Mouse (Mus musculus): Measurements from ENCODE around the gene Grhpr. TPM values are rescaled to one million over a fixed set of nuclear protein-coding genes. Genes with fewer than 3 reads are reported as not detected.
"Not testable (repeated sequence)": the region's sequence is repeated elsewhere in the genome, so short reads cannot be mapped to it uniquely, and the experiment has no call there.

Gene Grhpr
- polyA plus RNA-seq, 1 experiment from 2014 or later: 68.7 TPM

GRCm38 (mm10) chr4:45036571-45036970, 55.4 kb downstream of the Grhpr start:
- no peaks in the 10 kb centered on the region for H3K27me3 ChIP-seq (ENCODE audit: low read depth, poor library complexity, severe bottlenecking)
- H3K36me3 ChIP-seq: peaks cover 78% of the 10 kb centered on the region
- H3K4me1 ChIP-seq: no peaks in the 10 kb centered on the region
- no peak overlapping the region for H3K27ac ChIP-seq (replicated peaks)
- 86% methylated on average over 5 of the region's 5 CpGs for WGBS
- no peak for DNase-seq (ENCODE audit: low spot score)
- no peaks in the 10 kb centered on the region for H3K9me3 ChIP-seq (replicated peaks)
- no peak overlapping the region for H3K4me3 ChIP-seq

DNA sequence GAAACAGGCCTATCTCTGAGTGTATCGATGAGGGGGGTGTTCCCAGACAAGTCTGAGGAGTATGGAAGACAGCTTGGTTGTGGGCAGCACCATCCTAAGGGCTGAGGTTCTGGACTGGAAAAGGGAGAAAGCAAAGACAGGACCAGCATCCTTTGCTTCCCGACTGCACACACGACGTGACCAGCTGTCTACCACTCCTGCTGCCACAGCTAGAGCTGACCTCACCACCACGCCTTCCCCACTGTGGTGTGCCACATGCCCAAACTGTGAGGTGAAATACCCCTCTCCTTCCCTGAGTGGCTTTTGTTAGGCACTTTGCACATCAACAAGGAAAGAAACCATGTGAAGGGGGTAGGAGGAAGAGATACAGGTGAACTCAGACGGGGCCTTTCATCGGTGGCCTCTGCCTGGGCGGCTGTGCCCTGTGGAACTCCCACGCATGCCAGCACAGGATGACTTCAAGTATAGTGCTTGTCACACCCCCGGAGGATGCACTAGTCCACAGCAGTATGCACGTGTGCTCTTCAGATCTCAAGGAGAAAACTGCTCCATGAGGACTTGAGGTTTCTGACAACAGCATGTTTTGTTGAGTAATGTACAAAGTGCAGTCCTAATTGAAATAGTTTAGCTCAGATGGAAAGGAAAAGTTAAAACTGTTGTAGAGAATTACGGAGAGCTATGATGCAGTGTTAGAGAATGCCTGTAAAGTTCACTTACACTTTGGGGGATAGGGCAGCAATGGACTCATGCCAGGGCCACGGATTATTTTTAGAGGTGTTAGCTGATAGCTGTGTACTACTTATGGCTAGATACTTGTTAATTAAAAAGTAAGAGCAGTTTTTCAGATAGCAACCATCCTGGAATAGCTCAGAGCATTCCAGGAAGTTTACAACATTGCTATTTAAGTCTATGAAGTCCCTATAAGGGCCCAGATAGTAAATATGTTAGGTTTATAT, 56.5 kb downstream of the Grhpr start:
- no peaks in the 10 kb centered on the region for H3K27me3 ChIP-seq (ENCODE audit: low read depth, poor library complexity, severe bottlenecking)
- DNase-seq (ENCODE audit: low spot score): no peak
- 93% methylated on average over 13 of the region's 13 CpGs for WGBS
- no peaks in the 10 kb centered on the region for H3K4me1 ChIP-seq
- H3K27ac ChIP-seq (replicated peaks): no peak overlapping the region
- no peak overlapping the region for H3K4me3 ChIP-seq
- H3K36me3 ChIP-seq: peaks cover 72% of the 10 kb centered on the region
- H3K9me3 ChIP-seq (replicated peaks): no peaks in the 10 kb centered on the region

DNA sequence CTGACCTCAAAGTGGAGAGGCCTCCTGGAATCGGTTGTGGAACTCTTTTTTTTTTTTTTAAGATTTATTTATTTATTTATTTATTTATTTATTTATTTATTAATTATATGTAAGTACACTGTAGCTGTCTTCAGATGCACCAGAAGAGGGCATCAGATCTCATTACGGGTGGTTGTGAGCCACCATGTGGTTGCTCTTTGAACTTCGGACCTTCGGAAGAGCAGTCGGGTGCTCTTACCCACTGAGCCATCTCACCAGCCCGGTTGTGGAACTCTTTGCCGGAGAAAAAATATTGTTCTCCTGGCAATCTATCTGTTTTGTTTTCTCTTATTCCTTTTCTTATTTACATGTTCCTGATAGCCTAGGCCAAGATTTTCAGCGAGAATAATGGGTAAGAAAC, 57.7 kb downstream of the Grhpr start:
- not testable (repeated sequence) for H3K9me3 ChIP-seq (replicated peaks); H3K27me3 ChIP-seq (ENCODE audit: low read depth, poor library complexity, severe bottlenecking); H3K4me1 ChIP-seq; H3K4me3 ChIP-seq; H3K27ac ChIP-seq (replicated peaks); DNase-seq (ENCODE audit: low spot score)
- 64% methylated on average over 8 of the region's 8 CpGs for WGBS
- peaks cover 68% of the 10 kb centered on the region for H3K36me3 ChIP-seq

- not testable (repeated sequence) for H3K4me1 ChIP-seq; H3K27me3 ChIP-seq (ENCODE audit: low read depth, poor library complexity, severe bottlenecking); H3K27ac ChIP-seq (replicated peaks); DNase-seq (ENCODE audit: low spot score); H3K9me3 ChIP-seq (replicated peaks); H3K4me3 ChIP-seq
- 95% methylated on average over 7 of the region's 7 CpGs for WGBS
- H3K36me3 ChIP-seq: peaks cover 68% of the 10 kb centered on the region
These were observed 58.4 kb downstream of the Grhpr start for GRCm38 (mm10) chr4:45039546-45039945.

Other genes starting within 250 kb of the Grhpr start
- gene Zcchc7, start 225.5 kb upstream of the Grhpr start, polyA plus RNA-seq (2016; fragmentation: Nextera tagmentation; extraction: Ambion mirVana): 22.4 and 23.6 TPM in 2 replicates
- gene Zbtb5, start 31.0 kb downstream of the Grhpr start, polyA plus RNA-seq (2016; fragmentation: Nextera tagmentation; extraction: Ambion mirVana): 34.5 and 39.4 TPM in 2 replicates
- gene Polr1e, start 37.2 kb downstream of the Grhpr start, polyA plus RNA-seq (2016; fragmentation: Nextera tagmentation; extraction: Ambion mirVana): 53.4 and 58.0 TPM in 2 replicates
- 14.3 and 15.3 TPM in 2 replicates for gene Fbxo10, start 103.2 kb downstream of the Grhpr start, polyA plus RNA-seq (2016; fragmentation: Nextera tagmentation; extraction: Ambion mirVana)
- 196 and 220 TPM in 2 replicates for gene Tomm5, start 126.7 kb downstream of the Grhpr start, polyA plus RNA-seq (2016; fragmentation: Nextera tagmentation; extraction: Ambion mirVana)
- gene Frmpd1, start 203.5 kb downstream of the Grhpr start, polyA plus RNA-seq (2016; fragmentation: Nextera tagmentation; extraction: Ambion mirVana): 0.90 and 1.5 TPM in 2 replicates

Data from midbrain, embryonic 10.5 days (tissue).